Mouse (Mus musculus) adrenal gland, postnatal 14 days (tissue): ENCODE measurements at regions not wholly inside any gene's neighbourhood (a gene's known extent, or its start where the extent isn't known, plus 50 kb on each side); places are given as distances from the start of the nearest gene placed in this dataset.

Source experiments
- DNase-seq: peaks from one replicate; pipeline ENCODE4 v3.0.0; 2021; ENCODE audit warnings: mixed read lengths

GRCm38 (mm10) chr13:59315811-59316210 is 269.2 kb downstream of the Agtpbp1 start:
- no peak for DNase-seq

DNA sequence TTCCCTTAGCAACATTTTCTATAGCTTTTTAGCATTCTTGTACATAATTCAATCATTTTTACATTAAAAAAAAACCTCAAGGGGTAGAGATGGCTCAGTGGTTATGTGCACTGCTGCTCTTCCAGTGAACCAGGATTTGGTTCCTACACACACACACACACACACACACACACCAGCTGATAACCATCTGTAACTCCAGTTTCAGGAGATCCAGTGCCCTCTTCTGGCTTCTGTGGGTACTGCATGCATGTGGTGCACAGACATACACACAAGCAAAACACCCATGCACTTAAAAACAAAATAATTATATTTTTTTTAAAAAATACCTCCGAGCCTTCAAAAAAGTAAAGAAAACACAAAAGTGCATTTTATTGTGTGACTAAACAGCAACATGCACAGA is 270.6 kb downstream of the Agtpbp1 start:
- peak; percentile 39 for DNase-seq

GRCm38 (mm10) chr13:59313725-59314330 is 271.2 kb downstream of the Agtpbp1 start:
- DNase-seq: no peak

GRCm38 (mm10) chr13:59292905-59293304 is 292.1 kb downstream of the Agtpbp1 start:
- peak; percentile 43 for DNase-seq

DNA sequence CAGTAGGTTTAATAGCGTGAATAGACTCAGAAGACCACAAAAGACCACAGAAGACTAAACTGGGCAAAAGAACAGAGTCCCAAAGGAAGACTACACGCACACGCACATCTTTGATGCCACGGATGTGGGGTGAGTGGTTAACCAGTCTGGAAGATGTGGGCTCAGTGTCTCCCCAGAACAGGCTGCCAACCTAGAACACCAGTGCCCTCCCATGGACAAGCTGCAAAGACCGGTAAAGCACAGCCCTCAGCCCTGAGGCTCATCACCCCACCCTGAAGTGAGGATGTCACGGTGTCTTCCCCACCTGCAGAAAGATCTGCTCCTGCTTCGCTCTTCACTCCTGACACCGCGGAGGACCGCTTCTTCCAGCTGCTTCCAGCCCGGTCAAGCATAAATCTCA is 295.9 kb downstream of the Agtpbp1 start:
- no peak for DNase-seq

- no peak for DNase-seq
Observed at GRCm38 (mm10) chr13:59281199-59281598, 303.8 kb downstream of the Agtpbp1 start.

DNA sequence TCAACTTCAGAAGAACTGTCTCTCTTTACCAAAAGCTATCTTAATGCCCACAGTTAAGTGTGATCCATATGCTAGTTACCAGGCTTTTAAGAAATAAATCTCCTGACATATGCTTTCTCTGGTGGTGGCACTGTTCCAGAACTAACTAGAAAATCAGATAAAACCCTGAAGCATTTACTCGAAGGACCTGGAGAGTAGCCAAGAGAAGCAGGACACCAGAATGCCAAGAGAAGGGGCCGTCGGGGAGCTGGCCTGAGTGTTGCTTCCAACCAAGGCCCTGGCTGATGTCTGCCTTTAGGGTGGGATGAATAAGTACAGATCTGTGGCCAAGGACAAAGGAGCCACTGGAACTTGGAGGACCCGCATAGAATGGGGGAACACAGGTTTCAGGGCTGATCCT is 305.9 kb downstream of the Agtpbp1 start:
- peak; percentile 14 for DNase-seq

- no peak for DNase-seq
Observed at GRCm38 (mm10) chr13:59271661-59272060, 313.4 kb downstream of the Agtpbp1 start.

DNA sequence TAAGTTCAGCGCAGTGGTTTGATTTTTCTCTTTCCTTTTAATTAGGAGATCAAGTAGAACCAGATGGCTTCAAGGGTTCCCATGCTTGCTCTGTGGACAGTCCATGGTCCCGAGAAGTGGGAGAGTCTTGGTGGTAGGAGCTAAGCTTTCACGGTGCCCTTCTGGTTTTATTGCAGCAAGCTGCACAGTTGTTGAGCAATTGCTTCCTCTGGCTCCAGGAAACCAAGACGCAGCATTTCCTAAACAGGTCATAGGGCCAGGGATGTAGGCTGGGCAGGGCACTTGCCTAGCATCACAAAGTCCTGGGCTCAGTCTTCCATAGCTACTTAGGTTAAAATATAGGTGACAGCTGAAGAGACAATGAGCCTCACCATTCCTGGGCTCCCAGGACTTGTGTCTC is 318.2 kb downstream of the Agtpbp1 start:
- DNase-seq: no peak

- no peak for DNase-seq
Observed at GRCm38 (mm10) chr13:59264126-59264525, 320.9 kb downstream of the Agtpbp1 start.

- DNase-seq: no peak
Observed at GRCm38 (mm10) chr13:59261924-59262323, 323.1 kb downstream of the Agtpbp1 start.

GRCm38 (mm10) chr13:59255798-59256435 is 329.1 kb downstream of the Agtpbp1 start:
- no peak for DNase-seq

DNA sequence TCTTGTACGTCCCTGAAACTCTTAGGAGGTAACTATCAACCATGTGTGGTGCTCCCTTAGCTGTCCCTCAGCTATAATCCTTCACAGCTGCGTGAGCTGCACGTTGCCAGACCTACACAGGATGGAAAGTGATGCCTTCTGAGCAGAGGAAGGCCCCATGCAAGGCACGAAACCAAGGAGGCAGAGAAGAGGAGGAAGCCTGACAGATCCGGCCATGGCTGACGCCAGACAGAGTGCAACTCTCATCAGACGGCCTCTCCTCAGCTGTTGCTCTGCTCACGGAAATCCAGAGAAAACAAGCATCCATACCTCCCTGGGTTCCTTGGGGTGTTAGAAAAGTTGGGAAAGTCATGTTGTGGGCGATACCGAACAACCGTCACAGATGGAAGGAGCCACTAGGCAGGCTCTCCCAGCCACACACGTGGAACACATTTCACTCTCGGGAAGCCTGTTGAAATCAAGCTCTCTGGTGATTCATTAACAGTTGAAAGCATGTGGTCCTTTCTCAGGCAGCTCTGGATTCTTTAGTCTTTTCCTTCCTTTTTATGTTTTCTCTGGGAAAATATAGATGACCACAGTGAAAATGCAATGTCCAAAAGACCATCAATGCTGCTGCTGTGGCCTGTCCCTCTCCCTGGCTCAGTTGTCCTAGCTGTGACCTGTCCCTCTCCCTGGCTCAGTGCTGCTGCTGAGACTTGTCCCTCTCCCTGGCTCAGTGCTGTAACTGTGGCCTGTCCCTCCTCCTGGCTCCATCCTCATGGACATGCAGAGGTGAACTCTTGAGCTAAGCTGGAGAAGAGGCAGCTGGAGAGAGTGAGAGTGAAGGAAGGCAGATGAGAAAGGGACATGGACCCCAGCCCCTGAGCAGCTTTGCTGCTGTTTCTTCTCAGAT is 331.1 kb downstream of the Agtpbp1 start:
- DNase-seq: no peak

DNA sequence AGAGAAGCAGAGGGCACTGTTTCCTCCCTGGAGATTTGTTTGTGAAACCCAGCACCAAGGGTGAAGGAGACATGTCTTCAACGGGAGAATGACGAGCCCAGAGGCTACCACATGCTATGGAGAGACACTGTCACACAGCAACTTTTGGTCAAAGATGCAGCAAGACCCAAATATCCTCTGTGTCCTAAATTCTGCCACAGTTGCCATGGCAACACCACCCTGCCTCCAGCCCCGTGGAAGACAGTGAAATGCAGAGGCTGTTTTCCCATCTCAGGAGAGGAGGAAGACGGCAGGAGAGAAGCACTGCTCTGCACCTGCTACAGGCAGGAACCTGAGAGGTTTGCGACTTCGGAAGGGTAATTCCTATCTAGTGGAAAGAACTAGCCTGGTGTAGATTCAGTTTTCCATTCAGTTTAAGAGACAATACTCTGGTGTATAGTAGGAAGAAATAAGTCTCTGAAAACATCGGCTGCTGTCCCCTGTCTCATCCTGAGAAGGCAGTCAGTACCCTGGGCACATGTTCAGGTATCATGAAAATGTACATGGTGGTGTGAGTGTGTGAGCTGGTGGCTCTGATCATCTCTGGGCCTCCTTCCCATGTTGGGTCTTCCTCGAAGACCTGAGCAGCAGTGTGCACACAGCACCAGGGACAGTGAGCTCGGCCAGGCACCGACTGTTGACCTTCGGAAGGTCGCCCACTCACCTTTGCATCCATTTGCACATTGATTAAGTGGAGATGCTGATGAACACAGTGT is 333.6 kb downstream of the Agtpbp1 start:
- no peak for DNase-seq

- no peak for DNase-seq
Observed at GRCm38 (mm10) chr13:59248411-59248810, 336.6 kb downstream of the Agtpbp1 start.

DNA sequence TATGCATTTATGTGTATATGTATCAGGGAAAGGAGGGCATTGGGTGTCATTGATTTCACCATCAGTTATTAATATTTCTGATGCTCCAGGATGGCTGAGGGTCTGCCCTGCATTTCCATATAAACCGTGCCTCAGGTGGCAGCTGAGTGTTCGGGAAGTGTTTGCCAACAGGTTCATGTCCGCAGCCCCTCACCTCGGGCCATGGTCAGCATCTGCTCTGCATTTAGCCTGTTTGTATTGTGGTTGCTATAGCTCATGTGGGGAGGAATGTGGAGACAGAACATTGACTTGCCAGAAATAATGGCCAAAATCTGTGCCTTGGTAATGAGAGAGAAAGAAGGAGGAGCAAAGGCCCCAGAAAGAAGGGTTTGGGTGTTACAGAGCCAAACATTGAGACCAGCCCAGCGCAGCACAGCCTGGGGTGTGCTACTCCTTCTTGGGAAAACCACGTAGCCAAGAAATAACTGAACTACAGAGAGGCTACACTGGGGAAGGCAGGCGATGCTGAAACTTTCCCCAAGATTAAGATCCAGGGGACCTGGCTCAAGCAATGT is 338.0 kb downstream of the Agtpbp1 start:
- DNase-seq: no peak

- no peak for DNase-seq
Observed at GRCm38 (mm10) chr13:59246070-59246469, 339.0 kb downstream of the Agtpbp1 start.

DNA sequence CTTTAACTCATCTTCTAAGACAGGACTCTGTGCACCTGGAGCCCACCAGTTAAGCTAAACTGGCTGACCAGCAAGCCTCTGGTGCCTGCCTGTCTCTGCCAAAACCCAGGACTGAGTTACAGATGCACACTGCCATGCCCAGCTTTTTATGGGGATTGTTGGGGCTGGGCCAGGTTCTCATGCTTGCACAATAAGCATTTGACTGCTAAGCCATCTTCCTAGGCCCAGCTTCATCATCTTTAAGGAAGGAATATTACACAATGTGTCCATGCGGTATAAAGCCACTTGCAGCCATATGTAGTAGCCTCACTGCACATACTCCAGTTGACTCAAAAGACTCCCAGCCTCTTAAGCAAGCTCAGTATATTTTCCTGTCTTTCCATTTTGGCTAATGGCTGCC is 340.4 kb downstream of the Agtpbp1 start:
- DNase-seq: no peak

GRCm38 (mm10) chr13:59242671-59243070 is 342.4 kb downstream of the Agtpbp1 start:
- no peak for DNase-seq

DNA sequence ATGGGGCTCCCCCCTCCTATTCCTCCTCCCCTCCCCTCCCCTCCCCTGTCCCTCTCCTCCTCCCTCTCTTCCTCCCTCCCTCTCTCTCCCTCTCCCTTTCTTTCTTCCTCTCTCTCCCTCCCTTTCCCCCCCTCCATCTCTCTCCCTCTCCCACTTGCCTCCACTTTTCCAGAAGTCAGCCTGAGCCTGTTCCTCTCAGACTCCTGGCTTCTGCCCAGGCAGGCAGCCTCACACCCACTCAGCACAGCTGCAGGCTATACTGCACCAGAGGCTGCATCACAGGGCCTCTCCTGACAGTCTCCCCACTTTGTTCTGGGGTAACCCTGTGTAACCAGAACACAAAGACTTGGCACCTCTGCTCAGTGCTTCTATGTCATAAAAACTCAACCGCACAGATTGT is 346.3 kb downstream of the Agtpbp1 start:
- no peak for DNase-seq

GRCm38 (mm10) chr13:59235836-59236235 is 349.2 kb downstream of the Agtpbp1 start:
- DNase-seq: no peak

- DNase-seq: peak; percentile 18
Observed at GRCm38 (mm10) chr13:59229111-59229541, 355.9 kb downstream of the Agtpbp1 start.
